Mouse (Mus musculus) neutrophil, adult 5-6 weeks (primary cell): ENCODE data around the gene Numbl. TPM values are rescaled to one million over a fixed set of nuclear protein-coding genes. Genes with fewer than 3 reads are reported as not detected.
A peak's percentile ranks its signal among the peaks of the same experiment; 100 is the strongest.

Experiments used
- ATAC-seq: fragments of 151-379, 151-347 bp; 2 replicates; pipeline ENCODE4 v1.8.0; 2017; ENCODE audit warnings: mild to moderate bottlenecking, moderate TSS enrichment; ENCODE audit not compliant: insufficient number of reproducible peaks, poor library complexity, low FRiP score, severe bottlenecking; ENCODE audit errors: extremely low read depth
- total RNA-seq: library from RNA; stranded (forward); fragments of 200-1000 nt; gene quantifications from 2 replicates; pipeline ENCODE4 v1.2.3, GENCODE M21; 2017

Numbl gene
- 0.86 and 2.7 TPM in 2 replicates for total RNA-seq

- ATAC-seq, result peak; percentile 79
Observed at GRCm38 (mm10) chr7:27258205-27258899, at the start of gene Numbl. Gene Numbl, plus strand, starts transcription at chr7:27258433.

GRCm38 (mm10) chr7:27212626-27213025 lies 45.6 kb upstream of the Numbl start:
- no peak for ATAC-seq

DNA sequence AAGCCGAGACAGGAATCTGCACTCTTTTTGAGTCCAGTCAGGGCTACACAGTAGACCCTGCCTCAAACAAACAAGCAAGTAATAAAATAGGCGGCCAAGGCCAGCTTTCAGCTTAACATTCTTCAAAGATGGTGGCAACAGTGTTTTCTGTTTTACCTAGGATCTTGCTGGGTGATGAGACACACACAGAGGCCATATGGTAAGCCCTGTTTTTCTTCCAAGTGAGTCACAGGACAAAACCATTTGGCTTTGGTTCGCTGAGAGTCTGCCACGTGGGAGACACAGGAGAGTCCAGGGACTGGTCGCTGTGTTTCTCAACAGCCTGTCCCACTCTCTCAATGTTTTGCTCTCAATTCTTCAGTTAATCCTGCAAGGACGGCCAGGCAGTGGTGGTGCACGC lies 39.6 kb upstream of the Numbl start:
- ATAC-seq, result no peak

DNA sequence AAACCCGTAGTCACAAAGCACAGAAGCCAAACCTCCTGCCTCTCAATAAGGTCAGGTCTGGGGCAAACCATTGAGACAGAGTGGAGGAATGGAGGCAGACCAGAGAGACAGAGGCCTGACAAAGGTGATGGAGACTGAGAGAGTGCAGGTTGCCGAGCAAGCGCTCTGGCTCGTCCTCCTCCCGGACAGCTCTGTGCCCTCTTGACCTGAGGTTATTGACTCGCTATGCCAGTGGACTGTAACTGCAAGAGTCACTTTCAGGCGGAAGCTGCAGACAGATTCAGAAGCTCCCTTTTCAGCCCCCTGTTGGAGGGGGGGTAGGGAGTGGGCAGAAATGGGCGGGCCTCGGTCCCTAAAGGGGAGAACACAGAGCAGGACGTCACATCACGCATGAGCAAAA lies 38.3 kb upstream of the Numbl start:
- no peak for ATAC-seq

GRCm38 (mm10) chr7:27221939-27222338 lies 36.3 kb upstream of the Numbl start:
- no peak for ATAC-seq

- no peak for ATAC-seq
Observed at GRCm38 (mm10) chr7:27222538-27222937, 35.7 kb upstream of the Numbl start.

- ATAC-seq, result no peak
Observed at GRCm38 (mm10) chr7:27224877-27225575, 33.2 kb upstream of the Numbl start.

- ATAC-seq, result no peak
Observed at GRCm38 (mm10) chr7:27227276-27227675, 31.0 kb upstream of the Numbl start.

DNA sequence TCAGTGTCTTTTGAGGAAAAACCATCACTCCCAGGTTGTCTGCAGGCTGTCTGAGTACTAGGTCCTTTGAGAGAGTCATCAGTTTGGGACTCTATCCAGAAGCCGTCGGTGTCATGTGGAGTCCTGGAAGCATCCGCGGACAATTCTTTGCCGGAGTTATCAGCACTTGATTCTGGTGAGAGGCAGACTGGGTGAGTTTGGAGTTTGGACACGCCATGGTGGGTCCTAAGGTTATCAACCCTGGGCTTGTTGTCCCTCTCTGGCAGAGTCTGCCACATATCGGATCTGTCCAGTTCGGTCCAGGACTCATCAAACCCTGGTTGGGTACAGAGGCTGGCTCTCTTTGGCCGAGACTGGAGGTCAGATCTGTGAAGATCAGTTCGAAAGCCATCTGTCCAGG lies 30.6 kb upstream of the Numbl start:
- no peak for ATAC-seq

GRCm38 (mm10) chr7:27228281-27228821 lies 29.9 kb upstream of the Numbl start, which contains the start of gene Itpkc:
Gene Itpkc, minus strand, starts transcription at chr7:27228661.
- peak; percentile 84 for ATAC-seq

DNA sequence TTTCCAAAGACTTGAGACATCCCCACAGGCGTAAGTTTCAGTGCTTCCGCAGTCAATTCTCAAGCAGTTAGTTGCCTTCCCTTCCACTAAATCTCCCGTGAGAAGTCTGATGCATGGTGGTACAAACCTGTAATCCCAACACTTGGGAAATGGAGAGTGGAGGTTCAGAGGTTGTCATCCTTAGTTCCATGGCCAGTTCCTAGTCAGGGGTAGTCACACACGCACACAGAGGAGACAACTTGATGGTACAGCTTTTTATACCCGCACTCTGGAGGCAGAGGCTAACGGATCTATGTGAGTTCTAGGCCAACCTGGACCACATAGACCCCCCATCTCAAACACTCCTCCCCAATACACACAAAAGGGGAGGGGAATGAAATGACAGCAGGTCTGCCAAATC lies 29.4 kb upstream of the Numbl start:
- no peak for ATAC-seq

- ATAC-seq, result no peak
Observed at GRCm38 (mm10) chr7:27230781-27231180, 27.5 kb upstream of the Numbl start.

GRCm38 (mm10) chr7:27231693-27232331 lies 26.4 kb upstream of the Numbl start:
- no peak for ATAC-seq

DNA sequence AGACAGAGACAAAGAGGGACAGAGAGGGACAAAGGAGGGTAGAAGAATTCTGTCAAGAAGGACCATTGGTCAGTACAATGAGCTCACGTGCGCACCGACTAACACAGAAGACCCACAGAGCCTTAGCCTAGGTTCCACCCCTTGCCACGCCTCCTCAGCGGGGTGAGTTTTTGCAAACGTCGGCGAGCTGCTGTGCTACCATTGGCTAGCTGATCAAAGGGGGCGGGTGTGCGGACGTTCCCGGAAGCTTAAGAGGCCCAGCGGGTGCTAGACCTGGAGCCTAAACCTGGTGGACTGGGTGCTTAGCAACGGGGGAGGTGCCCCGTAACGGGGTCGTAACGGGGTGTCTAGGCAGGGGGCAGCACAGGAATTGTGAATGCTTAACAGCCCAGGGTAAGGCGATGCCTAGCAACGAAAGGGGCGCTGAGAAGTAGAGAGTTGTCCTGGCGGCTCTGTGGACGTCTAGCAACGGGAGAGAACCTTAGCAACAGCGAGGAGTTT lies 25.4 kb upstream of the Numbl start, which contains the start of gene Coq8b:
Gene Coq8b (plus strand): TSS at position 243 of the 501 bp plus-strand sequence.
- peak; percentile 91 for ATAC-seq

- no peak for ATAC-seq
Observed at GRCm38 (mm10) chr7:27233300-27233699, 24.9 kb upstream of the Numbl start.

DNA sequence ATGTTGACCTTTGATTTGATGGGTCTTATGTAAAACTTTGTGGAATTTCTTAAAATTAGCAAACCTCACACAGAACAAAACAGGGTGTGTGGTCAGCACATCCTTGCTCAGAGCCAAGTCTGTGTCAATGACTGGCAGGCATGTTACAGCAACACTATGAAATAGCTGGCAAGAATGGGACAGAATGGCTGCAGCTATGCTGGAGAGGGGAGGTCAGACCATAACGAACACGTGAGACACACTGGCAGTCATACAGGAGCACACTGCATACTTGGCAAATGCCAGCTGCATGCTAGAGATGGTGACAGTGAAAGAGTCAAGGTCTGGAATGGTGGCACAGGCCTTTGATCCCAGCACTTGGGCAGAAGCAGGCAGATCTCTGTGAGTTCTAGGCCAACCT lies 22.5 kb upstream of the Numbl start:
- ATAC-seq, result no peak

- no peak for ATAC-seq
Observed at GRCm38 (mm10) chr7:27237527-27237926, 20.7 kb upstream of the Numbl start.

DNA sequence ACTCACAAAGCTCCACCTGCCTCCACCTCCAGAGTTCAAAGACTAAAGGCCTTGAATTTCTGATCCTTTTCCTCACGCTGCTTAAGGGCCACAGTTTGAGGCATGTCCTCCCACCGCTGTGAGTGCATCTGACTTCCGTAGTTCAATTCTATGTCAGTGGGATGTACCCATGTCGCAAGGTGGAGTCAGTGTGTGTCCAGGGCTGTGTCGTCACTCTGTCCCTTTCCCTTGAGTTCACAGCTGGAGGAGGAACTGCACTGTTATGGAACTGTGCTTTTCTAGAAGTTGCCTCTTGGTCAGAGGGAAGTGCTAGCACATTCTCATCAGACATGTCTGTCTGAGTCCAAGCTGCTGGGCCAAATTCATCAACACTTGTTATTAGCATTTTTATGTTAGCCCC lies 19.7 kb upstream of the Numbl start:
- ATAC-seq, result peak; percentile 59; the same call in 1 of the 2 replicates

DNA sequence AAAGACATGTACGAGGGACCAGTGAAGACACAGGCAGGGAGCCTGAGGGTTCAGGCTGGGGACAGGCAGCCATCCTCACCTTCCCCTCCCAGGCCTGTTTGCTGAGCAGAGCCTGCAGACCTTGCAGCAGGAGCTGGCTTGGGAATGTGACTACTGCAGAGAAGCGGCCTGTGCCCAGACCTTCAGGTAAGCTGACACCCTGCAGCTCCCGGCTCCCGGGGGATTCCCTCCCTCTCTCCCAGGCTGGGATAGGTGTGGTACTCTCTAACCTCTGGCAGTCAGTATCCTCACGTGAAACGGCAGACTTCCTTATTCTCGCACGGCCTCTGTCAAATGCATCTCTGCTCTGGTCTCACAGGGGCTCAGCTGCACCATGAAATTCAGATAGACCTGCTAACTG lies 15.0 kb upstream of the Numbl start:
- no peak for ATAC-seq
